Mouse (Mus musculus): ENCODE measurements around the gene Lmf1. TPM values are rescaled to one million over a fixed set of nuclear protein-coding genes. Genes with fewer than 3 reads are reported as not detected.

Lmf1 gene
- polyA plus RNA-seq, 1 experiment, result 22.4 TPM

DNA sequence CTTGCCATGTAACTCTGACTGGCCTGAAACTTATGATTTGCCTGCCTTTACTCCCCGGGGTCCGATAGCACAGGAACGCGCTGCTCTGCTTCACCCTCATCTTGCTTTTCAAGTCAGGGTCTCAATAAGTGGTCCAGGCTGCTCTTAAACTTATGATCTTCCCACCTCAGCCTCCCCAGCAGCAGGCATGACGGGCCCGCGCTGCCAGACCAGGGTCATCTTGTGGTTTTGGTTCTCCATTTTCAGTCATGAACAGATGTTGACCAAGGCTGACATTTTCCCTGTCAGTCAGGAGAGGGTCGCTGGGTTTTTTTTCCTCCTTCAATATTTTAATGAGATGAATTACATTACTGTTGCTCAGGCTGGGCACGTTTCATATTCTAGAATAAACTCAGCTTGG lies 66.8 kb downstream of the Lmf1 start:
- H3K4me3 ChIP-seq (replicated peaks; ENCODE audit: extremely low read depth, low read depth, low read length), result no peak overlapping the region
- 92% methylated on average over 9 of the region's 9 CpGs for WGBS
- H3K4me1 ChIP-seq (ENCODE audit: control insufficient read depth, insufficient read depth, low read length), result no peaks in the 10 kb centered on the region
- DNase-seq, result no peak
- TF ChIP-seq POLR2A (IDR thresholded peaks at IDR 0.05; ENCODE audit: borderline replicate concordance, extremely low read depth, low read depth, low read length) (no peak), CTCF (IDR thresholded peaks at IDR 0.05; ENCODE audit: insufficient read depth, low read length) (no peak)

DNA sequence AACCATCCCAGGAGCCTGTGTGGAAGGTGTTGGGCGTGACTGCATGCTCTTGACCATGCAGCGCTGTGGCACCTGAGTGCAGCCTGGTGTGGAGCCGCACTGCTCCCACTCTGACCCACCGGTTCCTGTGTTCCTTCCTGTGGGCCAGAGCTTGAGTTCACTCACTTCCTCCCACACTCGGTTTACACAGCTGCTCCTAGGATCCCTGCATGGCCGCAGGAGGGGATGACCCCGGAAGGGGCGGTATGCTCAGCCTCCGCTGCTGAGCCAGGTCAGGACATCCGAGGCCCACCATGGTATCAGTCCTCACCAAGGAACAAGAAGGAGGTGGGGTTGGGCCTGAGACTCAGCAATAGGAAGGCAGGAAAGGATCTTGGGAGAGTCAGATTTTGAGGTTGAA lies 69.0 kb downstream of the Lmf1 start:
- H3K4me3 ChIP-seq (replicated peaks; ENCODE audit: extremely low read depth, low read depth, low read length), result no peak overlapping the region
- 74% methylated on average over 10 of the region's 10 CpGs for WGBS
- TF ChIP-seq CTCF (IDR thresholded peaks at IDR 0.05; ENCODE audit: insufficient read depth, low read length) (no peak), POLR2A (IDR thresholded peaks at IDR 0.05; ENCODE audit: borderline replicate concordance, extremely low read depth, low read depth, low read length) (no peak)
- no peak for DNase-seq
- H3K4me1 ChIP-seq (ENCODE audit: control insufficient read depth, insufficient read depth, low read length), result no peaks in the 10 kb centered on the region

DNA sequence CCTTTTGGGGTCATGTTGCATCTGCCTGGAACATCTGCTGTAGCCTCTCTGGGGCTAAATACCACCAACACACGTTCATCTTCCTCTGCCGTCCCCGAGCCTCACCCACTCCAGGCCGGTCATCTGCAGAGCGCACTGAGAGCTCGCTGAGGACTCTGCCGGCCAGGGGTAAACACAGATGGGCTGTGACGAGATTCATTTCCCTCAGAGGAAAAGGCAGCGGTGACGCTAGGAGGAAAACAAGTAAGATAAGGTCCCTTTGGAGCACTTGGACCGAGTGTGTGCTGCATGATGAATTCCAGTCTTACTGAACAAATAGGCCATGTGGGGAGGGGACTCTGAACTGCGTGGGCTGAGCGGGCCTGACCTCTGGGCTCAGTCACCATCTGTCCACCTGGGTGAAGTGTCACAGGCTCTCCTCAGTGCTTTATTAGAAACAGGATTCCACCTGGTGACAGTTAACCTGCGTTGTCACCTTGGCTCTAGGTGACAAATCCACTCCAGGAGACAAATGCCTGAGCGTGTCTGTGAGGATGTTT lies 69.9 kb downstream of the Lmf1 start:
- 53% methylated on average over 15 of the region's 15 CpGs for WGBS
- DNase-seq, result no peak
- TF ChIP-seq POLR2A (IDR thresholded peaks at IDR 0.05; ENCODE audit: borderline replicate concordance, extremely low read depth, low read depth, low read length) (no peak), CTCF (IDR thresholded peaks at IDR 0.05; ENCODE audit: insufficient read depth, low read length) (no peak)
- H3K4me3 ChIP-seq (replicated peaks; ENCODE audit: extremely low read depth, low read depth, low read length), result no peak overlapping the region
- H3K4me1 ChIP-seq (ENCODE audit: control insufficient read depth, insufficient read depth, low read length), result no peaks in the 10 kb centered on the region

DNA sequence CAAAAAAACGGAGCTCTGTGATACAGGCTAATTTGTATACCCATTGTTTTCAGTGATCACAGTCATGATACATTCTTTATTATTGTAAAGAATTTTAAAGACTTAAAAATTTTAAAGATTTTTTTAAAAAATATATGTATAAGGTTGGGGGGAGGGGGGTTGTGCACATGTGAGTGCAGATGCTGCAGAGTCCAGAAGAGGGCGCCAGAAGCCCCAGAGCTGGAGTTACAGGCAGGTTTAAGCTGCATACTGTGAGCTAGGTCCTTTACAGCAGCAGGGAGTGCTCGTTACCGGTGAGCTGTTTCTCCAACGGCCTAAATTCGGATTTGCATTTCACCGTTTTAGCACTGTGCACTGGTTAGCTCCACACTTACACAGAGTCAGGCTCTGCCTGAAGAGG lies 71.8 kb downstream of the Lmf1 start:
- TF ChIP-seq CTCF (IDR thresholded peaks at IDR 0.05; ENCODE audit: insufficient read depth, low read length) (no peak), POLR2A (IDR thresholded peaks at IDR 0.05; ENCODE audit: borderline replicate concordance, extremely low read depth, low read depth, low read length) (no peak)
- no peaks in the 10 kb centered on the region for H3K4me1 ChIP-seq (ENCODE audit: control insufficient read depth, insufficient read depth, low read length)
- WGBS, result 88% methylated on average over 7 of the region's 7 CpGs
- DNase-seq, result no peak
- H3K4me3 ChIP-seq (replicated peaks; ENCODE audit: extremely low read depth, low read depth, low read length), result no peak overlapping the region

DNA sequence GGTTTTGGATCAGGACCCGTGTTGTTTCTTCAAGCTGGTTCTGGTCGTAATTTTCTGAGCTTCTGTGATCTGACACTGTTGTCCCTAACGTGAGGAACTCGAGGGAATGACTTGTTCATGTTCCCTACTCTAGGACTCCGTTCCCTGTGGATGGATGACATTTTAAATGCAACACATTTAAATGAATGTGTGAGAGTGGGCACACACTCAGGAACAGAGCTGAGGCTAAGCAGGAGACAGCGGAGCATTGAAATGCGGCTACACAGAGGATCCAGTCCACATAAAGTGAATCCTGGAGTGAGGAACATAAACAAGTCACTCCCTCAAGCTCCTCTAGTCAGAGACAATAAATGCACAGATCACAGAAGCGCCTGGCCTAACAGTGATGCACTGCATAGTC lies 73.4 kb downstream of the Lmf1 start:
- Histone ChIP-seq H3K4me3 (replicated peaks; ENCODE audit: extremely low read depth, low read depth, low read length) (no peak overlapping the region), H3K4me1 (ENCODE audit: control insufficient read depth, insufficient read depth, low read length) (no peaks in the 10 kb centered on the region)
- TF ChIP-seq POLR2A (IDR thresholded peaks at IDR 0.05; ENCODE audit: borderline replicate concordance, extremely low read depth, low read depth, low read length) (no peak), CTCF (IDR thresholded peaks at IDR 0.05; ENCODE audit: insufficient read depth, low read length) (no peak)
- no peak for DNase-seq
- WGBS, result 77% methylated on average over 8 of the region's 8 CpGs

DNA sequence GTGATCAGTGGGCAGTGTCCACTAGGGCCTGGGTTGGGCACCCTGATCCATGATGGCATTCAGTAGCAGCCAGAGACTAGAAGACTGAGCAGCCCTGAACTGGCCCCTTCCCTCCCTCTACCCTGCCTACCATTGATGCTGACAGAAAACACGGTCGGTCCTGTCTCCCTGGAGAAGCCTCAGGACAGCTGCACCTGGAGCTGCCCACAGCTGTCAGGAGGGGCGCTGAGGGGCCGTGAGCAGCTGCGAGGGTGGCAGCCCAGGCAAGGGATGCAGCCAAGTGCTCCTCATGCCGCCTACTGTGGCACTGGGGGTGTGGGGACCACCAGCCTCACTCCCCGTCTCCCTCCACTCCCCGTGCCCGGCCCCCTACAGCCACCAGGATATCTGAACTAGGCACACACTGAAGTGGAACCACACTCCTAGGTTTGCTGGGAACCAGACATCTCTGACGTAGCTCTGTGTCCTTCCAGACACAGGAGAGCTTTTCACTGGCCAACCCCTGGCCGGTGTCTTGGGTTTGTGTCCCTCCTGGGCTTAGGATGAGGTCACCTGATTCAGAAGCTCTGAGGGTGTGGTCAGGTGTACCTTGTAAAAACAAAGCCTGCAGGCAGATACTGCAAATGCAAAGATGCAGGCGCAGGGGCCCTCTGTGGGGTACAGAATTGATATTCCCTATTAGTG lies 77.4 kb downstream of the Lmf1 start:
- H3K4me1 ChIP-seq (ENCODE audit: control insufficient read depth, insufficient read depth, low read length), result no peaks in the 10 kb centered on the region

DNA sequence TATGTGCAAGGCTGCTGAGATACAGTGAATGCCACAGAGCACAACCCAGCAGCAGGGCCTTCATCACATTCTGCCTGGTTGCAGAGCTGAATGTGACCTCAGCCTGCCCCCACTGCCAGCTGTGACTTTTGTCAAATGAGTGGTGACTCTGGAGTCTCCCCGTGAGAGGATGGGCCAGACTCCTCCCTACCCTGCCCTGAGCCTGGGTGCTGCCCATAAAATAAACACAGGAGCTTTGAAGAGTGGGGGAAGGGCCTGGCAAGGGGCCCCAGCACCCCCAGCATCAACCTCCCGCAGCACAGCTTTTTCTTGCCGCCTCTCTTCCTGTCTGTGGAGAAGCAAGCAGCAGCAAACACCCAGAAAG lies 77.9 kb downstream of the Lmf1 start:
- Histone ChIP-seq H3K4me1 (ENCODE audit: control insufficient read depth, insufficient read depth, low read length) (no peaks in the 10 kb centered on the region), H3K4me3 (replicated peaks; ENCODE audit: extremely low read depth, low read depth, low read length) (no peak overlapping the region)
- WGBS, result 27% methylated on average over 3 of the region's 3 CpGs
- TF ChIP-seq CTCF (IDR thresholded peaks at IDR 0.05; ENCODE audit: insufficient read depth, low read length), result no peak
- TF ChIP-seq POLR2A (IDR thresholded peaks at IDR 0.05; ENCODE audit: borderline replicate concordance, extremely low read depth, low read depth, low read length), result no peak
- DNase-seq, result no peak

More for the DNA sequence above, 77.4 kb downstream of the Lmf1 start:
- TF ChIP-seq CTCF (IDR thresholded peaks at IDR 0.05; ENCODE audit: insufficient read depth, low read length) (no peak), POLR2A (IDR thresholded peaks at IDR 0.05; ENCODE audit: borderline replicate concordance, extremely low read depth, low read depth, low read length) (no peak)
- no peak overlapping the region for H3K4me3 ChIP-seq (replicated peaks; ENCODE audit: extremely low read depth, low read depth, low read length)
- 76% methylated on average over 12 of the region's 12 CpGs for WGBS
- no peak for DNase-seq

DNA sequence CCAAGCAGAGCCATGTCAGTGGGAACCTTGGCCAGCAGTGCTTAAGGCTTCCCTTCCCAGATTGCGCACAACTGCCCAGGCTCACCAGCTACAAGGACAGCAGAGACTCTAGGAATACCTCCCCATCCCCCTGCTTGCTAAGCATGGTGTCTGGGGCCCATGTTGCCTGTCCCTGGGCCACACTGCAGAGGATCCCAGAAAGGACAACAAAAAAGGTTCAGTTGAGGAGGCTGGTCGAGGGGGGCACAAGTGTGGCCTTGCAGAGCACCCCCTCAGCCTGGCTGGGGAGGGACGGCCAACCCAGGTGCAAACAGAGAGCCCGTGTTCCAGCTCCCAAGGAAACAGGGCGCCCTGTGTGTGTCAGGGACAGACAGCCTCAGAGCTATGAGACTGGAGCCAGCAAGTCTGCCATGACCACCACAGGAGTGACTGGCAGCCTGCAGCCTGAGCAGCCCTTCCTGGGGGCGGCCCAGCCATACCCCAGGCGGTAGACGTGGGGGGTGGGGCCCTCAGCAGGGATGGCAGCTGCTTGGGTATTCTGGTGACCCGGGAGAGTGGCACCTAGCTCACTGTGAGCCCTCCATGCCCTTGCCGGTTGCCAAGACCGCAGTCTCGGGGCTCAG lies 84.4 kb downstream of the Lmf1 start:
- 57% methylated on average over 12 of the region's 12 CpGs for WGBS
- TF ChIP-seq POLR2A (IDR thresholded peaks at IDR 0.05; ENCODE audit: borderline replicate concordance, extremely low read depth, low read depth, low read length), result no peak
- no peak for TF ChIP-seq CTCF (IDR thresholded peaks at IDR 0.05; ENCODE audit: insufficient read depth, low read length)

DNA sequence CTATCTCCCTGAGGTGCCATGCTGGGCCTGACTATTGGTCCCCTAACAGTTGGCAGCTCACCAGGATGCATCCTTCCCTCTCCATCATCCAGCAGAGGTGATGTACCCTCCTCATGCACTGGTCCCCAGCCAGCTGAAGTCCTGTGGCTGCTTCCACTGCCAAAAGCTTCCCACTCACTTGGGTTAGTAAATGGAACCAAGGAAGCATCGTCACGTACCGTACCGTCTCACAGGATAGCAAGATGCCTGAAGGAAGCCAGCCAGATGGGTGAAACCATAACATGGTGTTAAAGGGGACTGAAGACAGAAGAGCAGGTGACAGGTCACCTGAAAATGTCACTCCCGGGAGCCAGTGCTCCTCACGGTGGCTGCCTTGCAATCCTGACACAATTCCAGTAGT lies 86.6 kb downstream of the Lmf1 start:
- H3K4me3 ChIP-seq (replicated peaks; ENCODE audit: extremely low read depth, low read depth, low read length), result no peak overlapping the region
- no peak for DNase-seq
- 88% methylated on average over 6 of the region's 6 CpGs for WGBS

More for the DNA sequence above, 84.4 kb downstream of the Lmf1 start:
- DNase-seq, result no peak
- Histone ChIP-seq H3K4me3 (replicated peaks; ENCODE audit: extremely low read depth, low read depth, low read length) (no peak overlapping the region), H3K4me1 (ENCODE audit: control insufficient read depth, insufficient read depth, low read length) (no peaks in the 10 kb centered on the region)

DNA sequence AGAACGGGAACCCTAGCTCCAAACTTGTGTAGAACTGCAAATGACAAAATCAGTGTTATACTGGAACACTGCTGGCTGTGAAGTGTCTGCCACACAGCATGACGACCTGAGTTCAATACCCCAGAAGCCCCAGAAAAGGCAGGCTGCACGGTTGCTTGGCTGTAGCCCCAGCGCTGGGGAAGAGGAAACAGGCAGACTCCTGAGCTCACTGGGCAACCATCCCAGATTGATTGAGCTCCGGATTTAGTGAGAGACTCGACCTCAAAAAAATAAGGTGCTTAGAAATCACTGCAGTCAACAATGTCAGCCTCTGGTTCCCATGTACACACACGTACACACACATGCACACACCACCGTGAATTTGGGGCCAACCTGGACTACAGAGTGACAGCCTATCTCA lies 87.0 kb downstream of the Lmf1 start:
- no peaks in the 10 kb centered on the region for H3K4me1 ChIP-seq (ENCODE audit: control insufficient read depth, insufficient read depth, low read length)
- TF ChIP-seq CTCF (IDR thresholded peaks at IDR 0.05; ENCODE audit: insufficient read depth, low read length) (no peak), POLR2A (IDR thresholded peaks at IDR 0.05; ENCODE audit: borderline replicate concordance, extremely low read depth, low read depth, low read length) (no peak)
- no peak for DNase-seq
- WGBS, result 57% methylated on average over 8 of the region's 8 CpGs
- no peak overlapping the region for H3K4me3 ChIP-seq (replicated peaks; ENCODE audit: extremely low read depth, low read depth, low read length)

More for the DNA sequence above, 86.6 kb downstream of the Lmf1 start:
- TF ChIP-seq CTCF (IDR thresholded peaks at IDR 0.05; ENCODE audit: insufficient read depth, low read length), result no peak
- no peak for TF ChIP-seq POLR2A (IDR thresholded peaks at IDR 0.05; ENCODE audit: borderline replicate concordance, extremely low read depth, low read depth, low read length)
- H3K4me1 ChIP-seq (ENCODE audit: control insufficient read depth, insufficient read depth, low read length), result no peaks in the 10 kb centered on the region

Measured in lung, adult 2 months (tissue).